In genomic region chr3:86224564-86225421, GRCm38 (mm10) we compare ENCODE assay signal across 8 mouse cellular contexts. TPM values are rescaled to one million over a fixed set of nuclear protein-coding genes. Genes with fewer than 3 reads are reported as not detected.
DNase-seq lines count a peak whose midpoint lies in the region; ATAC-seq lines count a peak whose summit lies in the region.

Gene Lrba (plus strand): TSS chr3:86224680.

- DNase-seq in embryo, embryonic 10 days (ENCODE audit: low spot score): peak; percentile 63
- DNase-seq in gastrocnemius, postnatal 14 days: peak; percentile 66
- DNase-seq in left cerebral cortex, postnatal 25 days (ENCODE audit: low spot score in 2 of 2): peak; percentile 63 to 65
- DNase-seq in mesoderm, embryonic 11.5 days (ENCODE audit: low read depth, low spot score): peak; percentile 56
- DNase-seq in right cerebral cortex, postnatal 36 days (ENCODE audit: low spot score in 2 of 2): peak; percentile 48 to 62
- DNase-seq in urinary bladder, postnatal 4 days (ENCODE audit: low spot score in 2 of 2): peak; percentile 68 to 71

- intact Hi-C loops in gastrocnemius, postnatal 14 days (cut with DNase I; ENCODE audit: low total_unique reads): no loop called here
- intact Hi-C loops in left cerebral cortex, postnatal 25 days (cut with DNase I): loop anchor here (10.0 kb wide), 1 partner anchor 1390 kb away; the partner anchor contains the start of gene Arhgef11

- ATAC-seq in activated CD4-positive, CD25-positive, alpha-beta regulatory T cell, adult 4 months: peak; percentile 81
- ATAC-seq in inflammation-experienced regulatory T-cells, adult 6 months: peak; percentile 77

RNA-seq across cellular contexts. Expression of gene Lrba, which starts in this region (rescaled TPM):
- polyA plus RNA-seq in activated CD4-positive, CD25-positive, alpha-beta regulatory T cell, adult 4 months (2017; shearing (Covaris generic)): 10 to 100 TPM; 13.8 to 14.4 TPM
- total RNA-seq in gastrocnemius, postnatal 14 days (2021): 10 to 100 TPM; 17.0 to 18.4 TPM
- 10 to 100 TPM; 11.6 to 16.3 (median 12.3) TPM for polyA plus RNA-seq in inflammation-experienced regulatory T-cells, adult 6 months (2017; shearing (Covaris generic))
- 10 to 100 TPM; 24.7 to 30.6 TPM for total RNA-seq in left cerebral cortex, postnatal 25 days (2021)

Comparison
In these comparisons a context has a peak if more than half of its experiments do, and no peak if none do; other contexts are left out.
1. Peak in every context shown above with its lines: DNase-seq and ATAC-seq.